Mouse (Mus musculus) lung, adult 2 months (tissue): ENCODE measurements around the gene Smchd1.
"Not testable (repeated sequence)": the region's sequence is repeated elsewhere in the genome, so short reads cannot be mapped to it uniquely, and the experiment has no call there.

ENCODE experiments used
- CTCF ChIP-seq: fragments of 200-500 bp; IDR thresholded peaks from 2 replicates; pipeline ENCODE4 v1.5.1; 2011; ENCODE audit warnings: mild to moderate bottlenecking, low read length, control low read depth; ENCODE audit not compliant: insufficient read depth
- POLR2A ChIP-seq: fragments of 200-500 bp; IDR thresholded peaks from 2 replicates; pipeline ENCODE4 v1.6.1; 2011; ENCODE audit warnings: low read depth, mild to moderate bottlenecking, control low read depth, low read length, borderline replicate concordance; ENCODE audit errors: extremely low read depth

- not testable (repeated sequence) for TF ChIP-seq POLR2A, CTCF
Measured at GRCm38 (mm10) chr17:71320731-71321130, 154.4 kb downstream of the Smchd1 start.
